Mouse (Mus musculus): ENCODE results near the gene Obscn.

DNA sequence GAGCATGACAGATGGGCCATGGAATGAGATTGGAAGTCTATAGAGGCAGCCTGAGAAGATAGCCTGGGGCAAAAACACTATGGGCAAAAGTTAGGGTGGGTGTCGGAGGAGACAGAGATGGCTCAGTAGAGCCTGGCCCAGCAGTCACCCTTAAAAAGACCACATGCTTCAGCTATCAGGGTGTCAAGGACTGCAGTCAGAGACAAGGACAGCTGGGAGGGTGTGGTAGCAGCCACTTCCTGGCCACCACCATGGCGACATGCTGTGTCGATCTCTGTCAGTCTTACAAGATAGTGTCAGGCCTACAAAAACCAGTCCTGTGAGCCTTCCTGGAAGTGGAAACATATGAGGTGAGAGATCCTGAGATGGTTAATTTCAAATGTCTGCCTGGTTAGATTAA, 53.1 kb downstream of the Obscn start:
- no peak for TF ChIP-seq POLR2A (IDR thresholded peaks at IDR 0.05; ENCODE audit: low read depth, low read length)
- no peak for TF ChIP-seq CTCF (conservative IDR thresholded peaks at IDR 0.05; ENCODE audit: insufficient read depth, insufficient read length, low read depth, low read length)
